Mouse (Mus musculus): ENCODE measurements at regions not wholly inside any gene's neighbourhood (a gene's known extent, or its start where the extent isn't known, plus 50 kb on each side); places are given as distances from the start of the nearest gene placed in this dataset.

DNA sequence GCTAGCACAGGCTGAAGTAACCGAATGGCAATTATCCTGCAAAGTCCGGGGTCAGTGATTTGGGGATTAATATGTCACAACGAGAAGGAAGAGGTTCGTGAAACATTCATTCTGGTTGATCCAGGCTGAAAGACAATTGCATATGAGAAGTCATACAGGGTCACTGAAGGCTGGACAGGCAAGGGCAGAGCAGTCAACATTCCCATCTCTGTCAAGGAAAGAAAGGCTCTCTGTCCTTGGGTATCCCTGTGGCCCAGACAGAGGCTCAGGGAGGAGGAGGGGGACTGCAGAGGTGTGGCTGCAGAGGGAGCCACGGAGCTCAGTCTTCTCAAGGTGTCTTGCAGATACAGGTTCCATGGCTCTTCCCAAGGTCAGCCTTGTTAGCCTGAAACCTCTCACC, 68.4 kb upstream of the Irf2bp2 start:
- peaks cover 77% of the 10 kb centered on the region for H3K4me1 ChIP-seq
- 46% methylated on average over 5 of the region's 5 CpGs for WGBS
- H3K27me3 ChIP-seq: no peaks in the 10 kb centered on the region
- H3K4me3 ChIP-seq: no peak overlapping the region
- H3K9me3 ChIP-seq: no peaks in the 10 kb centered on the region
- H3K27ac ChIP-seq: peak overlapping the region; percentile 81
- no peak overlapping the region for H3K4me2 ChIP-seq
- H3K9ac ChIP-seq: no peak overlapping the region
- no peak for ATAC-seq (ENCODE audit: insufficient number of reproducible peaks, low FRiP score, low TSS enrichment, low read depth)
- H3K36me3 ChIP-seq: no peaks in the 10 kb centered on the region

GRCm38 (mm10) chr8:126661511-126662142, 67.8 kb upstream of the Irf2bp2 start:
- Histone ChIP-seq H3K27me3 (no peaks in the 10 kb centered on the region), H3K9ac (no peak overlapping the region), H3K27ac (peak overlapping the region; percentile 81), H3K9me3 (no peaks in the 10 kb centered on the region), H3K4me1 (peaks cover 71% of the 10 kb centered on the region), H3K36me3 (no peaks in the 10 kb centered on the region), H3K4me3 (no peak overlapping the region), H3K4me2 (no peak overlapping the region)
- ATAC-seq (ENCODE audit: insufficient number of reproducible peaks, low FRiP score, low TSS enrichment, low read depth): no peak
- WGBS: 39% methylated on average over 14 of the region's 14 CpGs

GRCm38 (mm10) chr8:126660658-126661316, 67.0 kb upstream of the Irf2bp2 start:
- no peaks in the 10 kb centered on the region for H3K27me3 ChIP-seq
- H3K4me1 ChIP-seq: peaks cover 75% of the 10 kb centered on the region
- H3K4me2 ChIP-seq: peak overlapping the region; percentile 29; the same call in 1 of the 2 replicates
- no peak for ATAC-seq (ENCODE audit: insufficient number of reproducible peaks, low FRiP score, low TSS enrichment, low read depth)
- H3K4me3 ChIP-seq: no peak overlapping the region
- H3K27ac ChIP-seq: peak overlapping the region; percentile 86
- H3K9me3 ChIP-seq: no peaks in the 10 kb centered on the region
- 4% methylated on average over 8 of the region's 12 CpGs for WGBS
- H3K36me3 ChIP-seq: no peaks in the 10 kb centered on the region
- no peak overlapping the region for H3K9ac ChIP-seq

DNA sequence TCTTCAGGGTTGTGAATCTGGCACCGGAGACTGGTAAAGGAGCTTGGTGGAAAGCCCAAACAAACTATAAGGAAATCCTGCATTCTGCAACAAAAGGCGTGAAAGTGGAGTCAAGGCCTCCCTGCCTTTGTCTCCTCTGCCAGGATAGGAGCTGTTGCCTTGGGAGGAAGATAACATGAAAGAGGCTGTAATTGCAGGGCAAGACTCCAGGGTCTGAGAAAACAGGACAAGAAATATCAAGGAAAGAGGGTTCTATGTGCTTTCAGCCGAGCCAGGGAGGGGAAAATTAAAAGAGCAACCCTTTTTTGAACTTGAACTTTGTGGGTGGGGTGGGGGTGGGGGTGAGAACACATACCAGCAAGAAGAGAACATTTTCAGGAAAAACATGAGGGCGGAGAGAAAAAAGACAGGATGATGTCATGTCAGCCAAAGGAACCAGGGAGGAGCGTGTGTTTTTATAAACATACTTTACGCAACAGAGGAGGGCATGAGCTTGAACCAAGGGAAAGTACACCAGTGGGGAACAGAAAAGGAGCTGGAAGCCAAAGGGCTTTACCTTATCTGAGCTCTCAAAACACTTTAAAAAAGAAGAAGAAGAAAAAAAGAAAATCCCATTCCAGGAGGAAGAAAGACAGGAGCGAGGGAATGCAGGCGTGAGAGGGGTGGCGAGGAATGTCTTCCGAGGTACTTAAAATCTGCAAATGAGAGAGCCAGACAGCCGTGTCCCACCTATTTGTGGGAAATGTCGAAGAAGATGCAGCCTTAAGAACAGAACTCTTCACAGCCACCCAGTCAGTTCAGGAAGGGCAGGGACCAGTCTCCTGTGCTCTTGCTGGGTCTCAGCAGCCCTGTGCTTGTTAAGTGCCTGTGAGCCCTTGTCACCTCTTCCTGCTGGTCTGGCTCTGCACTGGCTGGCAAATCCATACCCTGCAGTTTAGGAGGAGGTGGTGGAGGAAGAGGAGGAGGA, 66.2 kb upstream of the Irf2bp2 start:
- H3K9ac ChIP-seq: no peak overlapping the region
- 26% methylated on average over 12 of the region's 12 CpGs for WGBS

GRCm38 (mm10) chr8:126657546-126657945, 63.8 kb upstream of the Irf2bp2 start:
- Histone ChIP-seq H3K9me3 (no peaks in the 10 kb centered on the region), H3K4me2 (no peak overlapping the region), H3K4me3 (no peak overlapping the region), H3K9ac (no peak overlapping the region), H3K4me1 (peaks cover 57% of the 10 kb centered on the region), H3K36me3 (no peaks in the 10 kb centered on the region), H3K27ac (no peak overlapping the region), H3K27me3 (no peaks in the 10 kb centered on the region)
- ATAC-seq (ENCODE audit: insufficient number of reproducible peaks, low FRiP score, low TSS enrichment, low read depth): no peak
- 64% methylated on average over 6 of the region's 6 CpGs for WGBS

More for the DNA sequence above, 66.2 kb upstream of the Irf2bp2 start:
- H3K4me1 ChIP-seq: peaks cover 75% of the 10 kb centered on the region
- no peaks in the 10 kb centered on the region for H3K9me3 ChIP-seq
- peak overlapping the region; percentile 86 for H3K27ac ChIP-seq
- ATAC-seq (ENCODE audit: insufficient number of reproducible peaks, low FRiP score, low TSS enrichment, low read depth): no peak
- H3K36me3 ChIP-seq: no peaks in the 10 kb centered on the region
- H3K27me3 ChIP-seq: no peaks in the 10 kb centered on the region
- H3K4me3 ChIP-seq: no peak overlapping the region
- H3K4me2 ChIP-seq: peak overlapping the region; percentile 29

DNA sequence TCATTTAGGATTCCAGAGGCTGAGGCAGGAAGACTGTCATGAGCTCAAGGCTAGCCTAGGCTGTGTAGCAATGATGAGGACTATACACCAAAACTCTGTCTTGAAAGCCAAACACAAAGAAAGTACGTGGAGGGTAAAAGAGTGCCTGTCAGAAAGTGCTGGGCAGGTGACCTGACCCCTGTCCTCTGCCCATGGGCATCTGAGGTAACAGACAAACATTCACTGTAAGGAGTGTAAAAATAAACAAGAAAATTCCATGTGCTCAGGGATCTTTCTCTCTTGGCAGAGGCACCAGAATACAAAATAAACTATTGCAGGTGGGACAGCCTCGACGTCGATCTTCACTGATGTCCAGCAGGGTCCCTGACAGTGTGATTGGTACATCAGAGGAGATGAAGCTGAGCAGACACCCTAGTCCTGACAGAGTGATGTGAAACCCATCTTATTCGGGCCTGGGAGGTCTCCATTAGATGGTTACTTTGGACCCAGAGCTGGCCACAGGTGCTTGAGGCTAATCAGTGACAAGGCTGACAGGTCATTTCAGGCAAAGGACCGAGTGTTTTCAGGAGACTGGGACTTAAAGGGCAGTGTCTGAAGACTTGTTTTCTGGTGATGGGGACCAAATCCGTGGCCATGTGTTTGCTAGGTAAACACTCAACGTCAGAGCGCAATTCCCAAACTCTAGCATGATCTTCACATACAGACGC, 62.9 kb upstream of the Irf2bp2 start:
- no peak overlapping the region for H3K4me3 ChIP-seq
- H3K9ac ChIP-seq: no peak overlapping the region
- no peaks in the 10 kb centered on the region for H3K27me3 ChIP-seq
- whole genome bisulfite sequencing: 77% methylated on average over 10 of the region's 10 CpGs
- no peak overlapping the region for H3K27ac ChIP-seq
- no peaks in the 10 kb centered on the region for H3K36me3 ChIP-seq
- no peak for ATAC-seq (ENCODE audit: insufficient number of reproducible peaks, low FRiP score, low TSS enrichment, low read depth)
- H3K4me2 ChIP-seq: no peak overlapping the region
- H3K9me3 ChIP-seq: no peaks in the 10 kb centered on the region
- peaks cover 48% of the 10 kb centered on the region for H3K4me1 ChIP-seq

DNA sequence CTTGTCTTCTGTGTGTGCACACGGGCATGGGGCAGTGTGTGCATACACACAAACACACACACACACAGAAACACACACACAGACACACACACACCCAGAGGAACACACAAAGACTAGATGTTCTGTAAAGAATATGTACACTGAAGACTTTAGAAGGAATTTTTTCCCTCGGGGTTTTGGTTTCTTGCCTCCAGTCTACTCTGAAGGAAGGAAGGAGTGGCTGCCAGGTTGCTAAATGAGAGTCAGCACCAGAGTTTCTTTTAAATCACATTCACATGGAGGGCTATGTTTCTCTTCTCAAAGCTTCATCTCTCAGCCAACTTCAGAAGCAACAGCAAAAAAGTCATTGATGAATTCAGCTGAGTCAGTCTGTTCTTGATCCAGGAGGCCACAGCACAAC, 61.8 kb upstream of the Irf2bp2 start:
- Histone ChIP-seq H3K9me3 (no peaks in the 10 kb centered on the region), H3K27ac (peak overlapping the region; percentile 61), H3K36me3 (no peaks in the 10 kb centered on the region), H3K4me1 (peaks cover 37% of the 10 kb centered on the region), H3K4me2 (no peak overlapping the region), H3K4me3 (no peak overlapping the region), H3K9ac (no peak overlapping the region), H3K27me3 (no peaks in the 10 kb centered on the region)
- ATAC-seq (ENCODE audit: insufficient number of reproducible peaks, low FRiP score, low TSS enrichment, low read depth): no peak
- WGBS: 33% methylated on average over 2 of the region's 2 CpGs

DNA sequence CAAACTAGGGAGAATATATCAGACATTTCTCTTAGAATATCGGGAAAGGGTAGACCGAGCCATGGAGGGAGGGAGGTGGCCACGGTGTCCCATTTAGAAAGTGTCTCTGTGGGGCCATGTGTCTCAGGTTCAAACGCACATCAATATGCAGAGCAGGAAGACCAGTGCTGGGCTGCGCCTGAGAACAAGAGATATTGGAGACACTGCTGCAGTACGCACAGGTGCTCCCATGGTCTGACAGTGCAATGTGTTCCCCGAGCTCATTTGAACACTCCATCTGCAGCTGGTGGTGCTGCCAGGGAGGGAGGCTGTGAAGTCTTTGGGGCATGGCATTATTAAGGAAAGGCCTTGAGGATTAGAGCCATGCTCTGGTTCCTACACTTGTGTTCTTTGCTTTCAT, 60.6 kb upstream of the Irf2bp2 start:
- Histone ChIP-seq H3K4me2 (no peak overlapping the region), H3K9ac (no peak overlapping the region), H3K27me3 (no peaks in the 10 kb centered on the region), H3K27ac (no peak overlapping the region), H3K36me3 (no peaks in the 10 kb centered on the region), H3K4me1 (peaks cover 25% of the 10 kb centered on the region), H3K4me3 (no peak overlapping the region), H3K9me3 (no peaks in the 10 kb centered on the region)
- 81% methylated on average over 7 of the region's 7 CpGs for WGBS
- ATAC-seq (ENCODE audit: insufficient number of reproducible peaks, low FRiP score, low TSS enrichment, low read depth): no peak

DNA sequence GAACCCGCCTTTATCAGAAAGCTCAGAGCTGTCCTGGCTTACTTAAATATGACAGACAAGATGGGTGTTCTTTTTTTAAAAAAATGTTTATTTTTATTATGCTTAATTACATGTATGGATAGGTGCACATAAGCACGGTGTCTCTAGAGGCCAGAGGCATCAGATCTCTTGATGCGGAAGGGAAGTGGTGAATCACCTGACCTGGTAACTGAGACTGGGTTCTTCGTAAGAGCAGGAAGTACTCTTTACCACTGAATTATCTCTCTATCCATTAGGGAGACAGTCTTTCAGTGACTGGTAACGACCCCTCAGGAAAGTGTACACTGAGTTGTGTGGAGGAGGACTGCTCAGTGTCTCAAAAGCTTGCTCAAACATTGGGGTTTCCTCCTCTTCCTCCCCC, 58.4 kb upstream of the Irf2bp2 start:
- WGBS: 84% methylated on average over 5 of the region's 5 CpGs
- Histone ChIP-seq H3K36me3 (no peaks in the 10 kb centered on the region), H3K9me3 (no peaks in the 10 kb centered on the region), H3K4me1 (peaks cover 24% of the 10 kb centered on the region), H3K27me3 (no peaks in the 10 kb centered on the region), H3K4me3 (no peak overlapping the region), H3K4me2 (no peak overlapping the region), H3K9ac (no peak overlapping the region), H3K27ac (no peak overlapping the region)
- ATAC-seq (ENCODE audit: insufficient number of reproducible peaks, low FRiP score, low TSS enrichment, low read depth): no peak

DNA sequence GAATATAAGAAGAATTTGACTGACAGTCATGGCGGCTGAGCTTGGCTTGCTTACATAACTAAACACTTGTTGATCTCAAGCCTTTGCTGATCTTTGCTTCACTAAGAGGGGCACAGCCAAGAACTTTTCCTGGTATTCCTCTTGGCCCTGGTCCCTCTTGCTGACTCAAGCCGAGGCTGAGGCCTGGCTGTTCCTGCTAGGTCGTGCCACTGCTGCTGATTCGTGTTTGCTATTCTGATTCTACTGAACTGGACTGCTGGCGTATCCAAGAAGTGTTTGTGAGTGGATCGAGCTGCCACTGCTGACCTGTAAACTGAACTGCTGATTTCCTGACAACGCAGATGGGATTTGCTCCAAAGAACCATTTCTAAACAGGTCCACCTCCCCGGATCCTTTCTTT, 57.2 kb upstream of the Irf2bp2 start:
- no peaks in the 10 kb centered on the region for H3K27me3 ChIP-seq
- no peak for ATAC-seq (ENCODE audit: insufficient number of reproducible peaks, low FRiP score, low TSS enrichment, low read depth)
- no peak overlapping the region for H3K27ac ChIP-seq
- H3K4me2 ChIP-seq: no peak overlapping the region
- peaks cover 20% of the 10 kb centered on the region for H3K4me1 ChIP-seq
- no peaks in the 10 kb centered on the region for H3K36me3 ChIP-seq
- H3K4me3 ChIP-seq: no peak overlapping the region
- no peaks in the 10 kb centered on the region for H3K9me3 ChIP-seq
- WGBS: 80% methylated on average over 8 of the region's 8 CpGs
- no peak overlapping the region for H3K9ac ChIP-seq

- no peaks in the 10 kb centered on the region for H3K9me3 ChIP-seq
- H3K27ac ChIP-seq: no peak overlapping the region
- no peak overlapping the region for H3K4me3 ChIP-seq
- no peak overlapping the region for H3K4me2 ChIP-seq
- H3K4me1 ChIP-seq: peaks cover 4% of the 10 kb centered on the region; the same call in 1 of the 2 replicates
- ATAC-seq (ENCODE audit: insufficient number of reproducible peaks, low FRiP score, low TSS enrichment, low read depth): no peak
- H3K36me3 ChIP-seq: no peaks in the 10 kb centered on the region
- no peaks in the 10 kb centered on the region for H3K27me3 ChIP-seq
- WGBS: 90% methylated on average over 1 of the region's 1 CpGs
- no peak overlapping the region for H3K9ac ChIP-seq
These were observed 55.5 kb upstream of the Irf2bp2 start for GRCm38 (mm10) chr8:126649305-126649704.
